Mouse (Mus musculus) forebrain, embryonic 10.5 days (tissue): ENCODE data around the gene Eda. TPM values are rescaled to one million over a fixed set of nuclear protein-coding genes. Genes with fewer than 3 reads are reported as not detected.

Source experiments
- DNase-seq: peaks from one replicate; pipeline ENCODE4 v3.0.0-alpha.2; 2017; ENCODE audit warnings: low spot score; ENCODE audit errors: extremely low spot score
- H3K27ac ChIP-seq: fragments of 300-500 bp; sonication (generic); 2 replicates; pipeline ENCODE4 v1.5.1; 2016; ENCODE audit warnings: mild to moderate bottlenecking
- H3K27me3 ChIP-seq: fragments of 300-500 bp; sonication (generic); 2 replicates; pipeline ENCODE4 v1.6.1; 2016; ENCODE audit warnings: mild to moderate bottlenecking; ENCODE audit not compliant: poor library complexity, severe bottlenecking
- H3K36me3 ChIP-seq: fragments of 300-500 bp; sonication (generic); replicated peaks from 2 replicates; pipeline ENCODE4 v1.6.1; 2016; ENCODE audit warnings: mild to moderate bottlenecking, moderate library complexity
- H3K4me1 ChIP-seq: fragments of 300-500 bp; sonication (generic); 2 replicates; pipeline ENCODE4 v1.6.1; 2016
- H3K4me3 ChIP-seq: fragments of 300-500 bp; sonication (generic); 2 replicates; pipeline ENCODE4 v1.5.1; 2016; ENCODE audit warnings: mild to moderate bottlenecking, moderate library complexity
- H3K9me3 ChIP-seq: fragments of 300-500 bp; sonication (generic); 2 replicates; pipeline ENCODE4 v1.6.1; 2016; ENCODE audit warnings: mild to moderate bottlenecking, moderate library complexity
- WGBS: fragments of 180-500 bp; shearing (Covaris S2); methylation state at CpG from one replicate; pipeline ENCODE4 v1.1.7; 2016; 5-methylcytosine and 5-hydroxymethylcytosine counted together
- polyA plus RNA-seq: library from polyadenylated mRNA; unstranded; fragments of >200 nt; fragmentation: Nextera tagmentation; extraction: Ambion mirVana; gene quantifications from 2 replicates; pipeline ENCODE4 v1.2.1, GENCODE M21; 2016

The Eda gene
- polyA plus RNA-seq, 1 experiment from 2014 or later, result 1.8 TPM

GRCm38 (mm10) chrX:100314172-100314902 is 338.9 kb downstream of the Eda start:
- no peak overlapping the region for H3K27ac ChIP-seq
- no peaks in the 10 kb centered on the region for H3K36me3 ChIP-seq
- H3K9me3 ChIP-seq, result no peaks in the 10 kb centered on the region
- peaks cover 14% of the 10 kb centered on the region for H3K27me3 ChIP-seq
- no peak for DNase-seq
- no peak overlapping the region for H3K4me3 ChIP-seq
- H3K4me1 ChIP-seq, result no peaks in the 10 kb centered on the region

GRCm38 (mm10) chrX:100340687-100341086 is 365.3 kb downstream of the Eda start:
- Histone ChIP-seq H3K27ac (no peak overlapping the region), H3K36me3 (no peaks in the 10 kb centered on the region), H3K9me3 (no peaks in the 10 kb centered on the region), H3K4me3 (no peak overlapping the region), H3K27me3 (peaks cover 67% of the 10 kb centered on the region), H3K4me1 (no peaks in the 10 kb centered on the region)
- WGBS, result 77% methylated on average over 2 of the region's 2 CpGs
- no peak for DNase-seq

- 79% methylated on average over 2 of the region's 2 CpGs for WGBS
- peaks cover 43% of the 10 kb centered on the region for H3K27me3 ChIP-seq
- no peak for DNase-seq
- H3K36me3 ChIP-seq, result no peaks in the 10 kb centered on the region
- H3K4me3 ChIP-seq, result no peak overlapping the region
- H3K4me1 ChIP-seq, result no peaks in the 10 kb centered on the region
- H3K9me3 ChIP-seq, result no peaks in the 10 kb centered on the region
- H3K27ac ChIP-seq, result no peak overlapping the region
Measured at GRCm38 (mm10) chrX:100344433-100344832, 369.0 kb downstream of the Eda start.

- Histone ChIP-seq H3K4me3 (no peak overlapping the region), H3K9me3 (no peaks in the 10 kb centered on the region), H3K36me3 (no peaks in the 10 kb centered on the region), H3K27me3 (peaks cover 76% of the 10 kb centered on the region), H3K4me1 (no peaks in the 10 kb centered on the region), H3K27ac (no peak overlapping the region)
- 98% methylated on average over 2 of the region's 2 CpGs for WGBS
- no peak for DNase-seq
Measured at GRCm38 (mm10) chrX:100356974-100357373, 381.6 kb downstream of the Eda start.

GRCm38 (mm10) chrX:100389887-100390286 is 414.5 kb downstream of the Eda start:
- Histone ChIP-seq H3K4me1 (0 out of 2 replicates have a peak, but pooled peaks cover 3% of the 10 kb centered on the region), H3K4me3 (no peak overlapping the region), H3K27me3 (peaks cover 63% of the 10 kb centered on the region), H3K36me3 (no peaks in the 10 kb centered on the region), H3K27ac (no peak overlapping the region), H3K9me3 (no peaks in the 10 kb centered on the region)
- DNase-seq, result no peak
- 86% methylated on average over 1 of the region's 1 CpGs for WGBS

GRCm38 (mm10) chrX:100392304-100392703 is 416.9 kb downstream of the Eda start:
- Histone ChIP-seq H3K4me3 (no peak overlapping the region), H3K27ac (no peak overlapping the region), H3K27me3 (peaks cover 87% of the 10 kb centered on the region), H3K4me1 (0 out of 2 replicates have a peak, but pooled peaks cover 3% of the 10 kb centered on the region), H3K9me3 (no peaks in the 10 kb centered on the region), H3K36me3 (no peaks in the 10 kb centered on the region)
- no peak for DNase-seq
- 30% methylated on average over 6 of the region's 6 CpGs for WGBS

- H3K9me3 ChIP-seq, result no peaks in the 10 kb centered on the region
- H3K27me3 ChIP-seq, result peaks cover 96% of the 10 kb centered on the region
- H3K27ac ChIP-seq, result no peak overlapping the region
- no peak for DNase-seq
- WGBS, result 80% methylated on average over 7 of the region's 7 CpGs
- H3K36me3 ChIP-seq, result no peaks in the 10 kb centered on the region
- 0 out of 2 replicates have a peak, but pooled peaks cover 3% of the 10 kb centered on the region for H3K4me1 ChIP-seq
- no peak overlapping the region for H3K4me3 ChIP-seq
Measured at GRCm38 (mm10) chrX:100394223-100394861, 418.9 kb downstream of the Eda start.

GRCm38 (mm10) chrX:100395026-100395425 is 419.6 kb downstream of the Eda start:
- Histone ChIP-seq H3K36me3 (no peaks in the 10 kb centered on the region), H3K4me3 (no peak overlapping the region), H3K27me3 (peaks cover 96% of the 10 kb centered on the region), H3K9me3 (no peaks in the 10 kb centered on the region), H3K27ac (no peak overlapping the region), H3K4me1 (0 out of 2 replicates have a peak, but pooled peaks cover 3% of the 10 kb centered on the region)
- DNase-seq, result no peak
- WGBS, result 81% methylated on average over 8 of the region's 8 CpGs

GRCm38 (mm10) chrX:100400900-100401299 is 425.5 kb downstream of the Eda start:
- Histone ChIP-seq H3K4me3 (no peak overlapping the region), H3K4me1 (no peaks in the 10 kb centered on the region), H3K27ac (no peak overlapping the region), H3K36me3 (no peaks in the 10 kb centered on the region), H3K9me3 (no peaks in the 10 kb centered on the region), H3K27me3 (peaks cover 96% of the 10 kb centered on the region)
- no peak for DNase-seq

- H3K27me3 ChIP-seq, result peaks cover 94% of the 10 kb centered on the region
- H3K9me3 ChIP-seq, result no peaks in the 10 kb centered on the region
- no peaks in the 10 kb centered on the region for H3K36me3 ChIP-seq
- no peak overlapping the region for H3K27ac ChIP-seq
- DNase-seq, result no peak
- H3K4me1 ChIP-seq, result no peaks in the 10 kb centered on the region
- no peak overlapping the region for H3K4me3 ChIP-seq
- 85% methylated on average over 5 of the region's 5 CpGs for WGBS
Measured at GRCm38 (mm10) chrX:100401657-100402056, 426.3 kb downstream of the Eda start.

GRCm38 (mm10) chrX:100409245-100409644 is 433.8 kb downstream of the Eda start:
- no peaks in the 10 kb centered on the region for H3K9me3 ChIP-seq
- WGBS, result 69% methylated on average over 1 of the region's 1 CpGs
- DNase-seq, result no peak
- no peaks in the 10 kb centered on the region for H3K4me1 ChIP-seq
- no peak overlapping the region for H3K4me3 ChIP-seq
- no peaks in the 10 kb centered on the region for H3K36me3 ChIP-seq
- H3K27ac ChIP-seq, result no peak overlapping the region
- peaks cover 65% of the 10 kb centered on the region for H3K27me3 ChIP-seq

GRCm38 (mm10) chrX:100428693-100429092 is 453.3 kb downstream of the Eda start, which contains the start of gene Otud6a:
TSS of gene Otud6a (plus strand) at chrX:100429013.
- peaks cover 9% of the 10 kb centered on the region; the same call in 1 of the 2 replicates for H3K36me3 ChIP-seq
- WGBS, result 88% methylated on average over 21 of the region's 21 CpGs
- H3K4me1 ChIP-seq, result no peaks in the 10 kb centered on the region
- peaks cover 54% of the 10 kb centered on the region for H3K27me3 ChIP-seq
- no peak within 1 kb of the TSS for H3K4me3 ChIP-seq
- H3K9me3 ChIP-seq, result peaks cover 9% of the 10 kb centered on the region; the same call in 1 of the 2 replicates
- no peak for DNase-seq
- H3K27ac ChIP-seq, result no peak within 1 kb of the TSS

GRCm38 (mm10) chrX:100432311-100432710 is 456.9 kb downstream of the Eda start:
- DNase-seq, result no peak
- Histone ChIP-seq H3K36me3 (peaks cover 9% of the 10 kb centered on the region; the same call in 1 of the 2 replicates), H3K4me1 (no peaks in the 10 kb centered on the region), H3K9me3 (peaks cover 9% of the 10 kb centered on the region; the same call in 1 of the 2 replicates), H3K27ac (no peak overlapping the region), H3K27me3 (peaks cover 78% of the 10 kb centered on the region), H3K4me3 (no peak overlapping the region)
- WGBS, result 70% methylated on average over 3 of the region's 3 CpGs
